Mouse (Mus musculus): ENCODE results near the gene Hid1.
"Not testable (repeated sequence)": the region's sequence is repeated elsewhere in the genome, so short reads cannot be mapped to it uniquely, and the experiment has no call there.

Hid1 gene

DNA sequence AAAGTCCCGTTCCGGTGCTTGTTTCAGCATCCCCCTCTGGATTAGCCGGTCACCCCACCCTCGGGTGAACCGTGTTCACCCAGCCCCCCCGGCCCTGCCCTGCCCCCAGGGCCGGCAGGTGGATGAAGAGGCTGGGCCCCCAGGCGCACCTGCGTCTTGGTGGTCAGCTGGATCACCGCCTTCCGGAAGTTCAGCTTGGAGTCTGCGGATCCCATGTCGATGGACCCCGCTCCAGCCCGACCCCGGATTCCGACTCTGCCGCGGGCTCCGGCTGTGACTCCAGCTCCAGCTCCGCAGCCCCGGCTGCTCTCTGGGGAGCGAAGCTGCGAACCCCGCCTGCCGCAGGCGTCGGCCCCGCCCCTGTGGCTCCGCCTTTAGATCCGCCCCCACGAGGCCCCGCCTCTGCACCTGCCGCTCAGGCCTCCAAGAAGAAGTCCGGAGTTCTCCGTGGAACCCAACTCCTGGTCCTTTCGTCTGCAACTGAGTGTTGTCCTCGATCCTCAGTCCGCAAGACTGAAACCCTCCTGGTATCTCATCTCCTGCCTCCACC, at the start of gene Hid1:
Gene Hid1 (minus strand): TSS at position 362 of the 550 bp plus-strand sequence.
- peak; percentile 65 to 73 for DNase-seq (ENCODE audit: low spot score in 2 of 2)

DNA sequence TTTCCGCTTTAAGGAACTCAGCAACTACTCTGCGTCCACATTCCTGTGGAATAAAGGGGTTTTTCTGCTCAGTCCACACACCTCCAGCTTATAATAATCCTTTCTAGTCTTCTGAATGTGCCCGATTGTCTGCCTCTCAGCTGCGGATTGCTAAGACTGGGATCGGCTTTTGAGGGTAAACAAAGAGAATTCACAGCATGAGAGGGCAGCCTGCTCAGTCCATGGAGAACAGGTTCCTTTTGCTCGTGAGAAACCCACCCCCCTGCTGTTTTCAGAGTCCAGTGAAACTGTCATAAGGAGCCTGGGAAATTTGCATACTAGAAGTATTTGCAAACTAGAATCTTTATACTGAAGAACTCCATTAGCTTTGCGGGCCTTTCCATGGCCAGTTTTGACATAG, 42.0 kb upstream of the Hid1 start:
- DNase-seq (ENCODE audit: low spot score in 2 of 2), result no peak

DNA sequence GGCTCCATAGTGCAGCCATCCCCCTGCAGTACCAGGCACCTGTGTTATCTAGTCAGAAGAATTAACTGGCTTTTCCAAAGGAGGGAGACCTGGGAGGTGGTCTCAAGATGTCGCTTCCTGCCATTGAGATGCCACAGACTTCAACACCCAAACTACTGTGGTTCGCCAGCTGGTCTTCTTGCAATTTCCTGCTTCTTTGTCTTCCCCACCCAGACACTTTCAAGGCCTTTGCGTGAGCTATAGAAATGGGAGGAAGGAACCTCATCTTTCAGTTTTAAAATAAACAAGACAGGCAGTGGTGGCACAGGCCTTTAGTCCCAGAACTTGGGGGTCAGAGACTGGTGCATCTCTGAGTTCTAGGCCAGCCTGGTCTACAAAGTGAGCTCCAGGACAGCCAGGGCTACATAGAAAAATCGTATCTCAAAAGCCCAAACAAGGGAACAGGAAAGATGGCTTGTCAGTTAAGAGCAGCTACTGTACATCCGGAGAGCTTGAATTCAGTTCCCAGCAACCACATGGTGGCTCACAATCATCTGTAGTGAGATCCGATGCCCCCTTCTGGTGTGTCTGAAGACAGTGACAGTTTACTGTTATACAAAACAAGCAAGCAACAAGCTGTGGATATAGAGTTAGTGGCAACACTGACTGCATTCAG, 40.8 kb upstream of the Hid1 start:
- DNase-seq (ENCODE audit: low spot score in 2 of 2), result peak; percentile 24 to 38

DNA sequence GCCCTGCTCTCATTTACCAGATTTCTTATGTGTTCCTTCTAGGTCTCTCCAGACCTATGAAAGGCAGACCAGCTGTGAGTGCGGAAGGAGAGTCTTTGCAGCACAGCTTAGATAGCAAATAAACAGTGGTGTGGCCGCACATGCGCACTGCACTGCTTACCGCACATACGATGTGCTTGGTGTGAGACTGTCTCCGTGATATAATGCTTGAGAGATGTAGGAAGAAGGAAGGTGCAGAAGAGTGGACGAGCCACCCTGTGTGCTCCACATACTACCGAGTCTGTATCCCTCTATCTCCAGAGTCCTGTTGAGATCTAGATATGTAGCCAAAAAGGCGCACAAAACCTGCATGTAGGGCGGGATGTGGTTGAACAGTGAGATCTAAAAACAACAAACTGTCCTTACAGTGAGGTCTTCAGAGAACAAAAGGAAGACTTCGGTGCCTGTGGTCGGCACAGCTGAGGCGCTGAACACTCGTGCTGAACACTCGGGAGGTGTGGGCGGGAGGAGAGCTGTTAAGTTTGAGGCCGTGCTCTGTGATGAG, 39.4 kb upstream of the Hid1 start:
- peak; percentile 32 to 37 for DNase-seq (ENCODE audit: low spot score in 2 of 2)

DNA sequence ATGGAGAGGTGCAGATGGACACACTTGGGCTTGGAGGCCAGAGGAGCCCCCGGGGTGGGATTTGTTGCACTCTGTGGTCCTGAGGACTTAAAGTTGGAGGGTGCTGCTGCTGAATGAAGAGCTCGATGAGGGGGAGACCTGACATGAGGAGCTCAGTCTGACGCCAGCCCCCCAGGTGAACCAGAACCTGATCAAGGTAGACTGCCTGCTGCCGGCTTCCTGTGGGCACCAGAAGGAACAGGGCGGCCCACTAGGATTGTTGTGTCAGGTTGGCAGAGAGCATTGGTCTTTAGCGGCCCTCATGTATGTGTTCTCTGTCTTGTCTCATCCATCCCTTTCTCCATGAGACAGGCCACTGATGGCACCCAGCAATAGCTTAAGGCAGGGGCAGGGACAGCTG, 38.2 kb upstream of the Hid1 start:
- DNase-seq (ENCODE audit: low spot score in 2 of 2), result no peak

DNA sequence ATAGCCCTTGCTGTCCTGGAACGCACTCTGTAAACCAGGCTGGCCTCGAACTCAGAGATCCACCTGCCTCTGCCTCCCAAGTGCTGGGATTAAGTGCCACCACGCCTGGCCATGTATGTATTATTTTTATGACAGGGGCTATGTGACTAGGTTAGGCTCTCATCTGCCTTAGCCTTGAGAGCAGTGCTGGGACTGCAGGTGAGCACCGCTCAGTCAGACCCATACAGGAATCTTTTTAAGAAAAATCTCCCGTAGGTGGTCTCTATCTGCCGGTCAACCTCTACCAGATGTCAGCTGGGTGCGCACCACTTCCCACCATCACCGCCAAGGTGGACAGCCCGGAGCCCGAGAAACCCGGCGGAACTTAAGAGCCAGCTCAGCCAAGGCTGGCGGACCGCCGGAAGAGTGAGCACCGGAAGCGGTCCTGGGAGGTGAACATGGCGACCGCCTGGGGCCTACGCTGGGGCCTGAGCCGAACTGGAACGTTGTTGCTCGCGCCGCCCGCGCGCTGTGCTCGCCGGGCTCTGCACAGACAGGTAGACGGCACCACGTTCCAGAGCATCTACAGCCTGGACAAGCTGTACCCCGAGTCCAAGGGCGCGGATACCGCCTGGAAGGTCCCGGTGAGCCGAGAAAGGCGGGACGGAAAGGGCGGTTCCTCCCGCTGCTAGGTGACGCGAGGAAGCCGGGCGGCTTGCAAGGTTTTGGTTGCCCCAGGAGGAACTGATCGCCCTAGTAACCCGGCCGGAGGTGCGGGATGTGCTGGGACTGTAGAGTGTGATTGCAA, 36.0 kb upstream of the Hid1 start, which contains the start of gene Mrpl58:
Gene Mrpl58 (plus strand): TSS at position 415 of the 787 bp plus-strand sequence.
- DNase-seq (ENCODE audit: low spot score in 2 of 2), result peak; percentile 83

DNA sequence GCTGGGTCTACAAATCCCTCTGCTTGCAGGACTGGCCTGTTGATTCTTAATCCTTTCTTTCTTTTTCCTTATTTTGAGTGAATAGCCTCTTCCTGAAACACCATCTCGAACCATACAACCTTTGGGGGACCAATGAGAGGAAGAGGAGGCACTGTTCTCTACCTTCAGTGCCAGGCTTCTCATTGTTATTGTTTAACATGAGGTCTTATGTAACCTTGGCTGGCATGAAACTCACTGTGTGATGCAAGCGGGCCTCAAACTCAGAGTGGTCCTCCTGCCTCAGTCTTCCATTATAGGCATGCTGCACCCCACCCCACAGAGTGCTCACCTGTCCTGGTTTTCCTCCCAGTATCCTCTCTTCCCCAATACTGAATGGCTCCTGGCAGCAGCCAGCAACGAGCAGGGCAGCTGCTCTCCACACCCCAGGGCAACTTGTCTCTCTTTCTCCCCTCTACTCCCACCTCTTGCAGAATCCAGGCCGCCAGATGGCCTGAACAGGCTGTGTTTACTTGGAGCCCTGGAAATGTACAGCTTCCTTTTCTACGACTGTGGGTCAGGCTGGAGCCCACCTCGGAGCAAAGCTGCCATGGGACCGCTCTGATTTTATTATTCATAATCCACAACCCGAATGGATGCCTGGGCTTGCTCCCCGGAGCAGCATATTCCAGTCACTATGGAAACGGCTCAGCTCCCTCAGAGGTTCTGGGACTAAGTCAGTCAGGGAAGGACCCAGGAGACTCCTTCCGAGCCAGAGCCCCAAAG, 33.3 kb upstream of the Hid1 start:
- no peak for DNase-seq (ENCODE audit: low spot score in 2 of 2)

DNA sequence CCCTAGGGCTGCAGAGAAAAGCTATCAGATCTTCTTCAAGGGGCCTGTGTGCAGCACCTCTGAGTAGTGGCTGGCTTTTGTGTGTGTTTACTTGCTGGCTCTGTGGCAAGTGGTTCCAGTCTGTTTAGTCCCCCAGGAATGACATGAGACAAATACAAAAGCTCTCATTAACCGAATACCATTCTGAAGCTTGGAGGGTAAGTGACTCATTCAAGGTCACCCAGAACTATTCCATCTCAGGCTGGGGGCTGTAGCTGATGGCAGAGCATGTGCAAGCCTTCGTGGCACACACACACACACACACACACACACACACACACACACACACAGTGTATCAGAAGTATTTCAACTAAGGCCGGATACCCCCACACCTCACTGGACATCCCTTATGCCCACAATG, 32.6 kb upstream of the Hid1 start:
- no peak for DNase-seq (ENCODE audit: low spot score in 2 of 2)

DNA sequence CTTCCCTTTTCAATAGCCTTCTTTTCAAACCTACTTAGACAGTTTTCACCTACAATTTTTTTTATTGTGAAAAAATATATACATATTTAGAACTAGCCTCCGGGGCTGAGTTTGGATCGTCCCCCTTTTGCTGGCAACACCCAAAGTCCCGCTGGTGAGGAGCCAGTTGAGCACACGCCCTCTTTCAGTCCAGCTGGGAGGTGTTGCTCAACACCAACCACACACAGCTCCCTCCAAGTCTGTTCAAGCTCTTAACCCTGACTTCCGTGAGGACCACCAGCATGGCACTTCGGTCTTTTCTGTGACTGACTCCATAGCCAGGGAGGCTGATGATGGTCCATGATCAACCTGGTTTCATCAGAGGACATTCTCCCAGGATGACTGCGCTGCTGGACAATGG, 30.5 kb upstream of the Hid1 start:
- DNase-seq (ENCODE audit: low spot score in 2 of 2), result no peak

DNA sequence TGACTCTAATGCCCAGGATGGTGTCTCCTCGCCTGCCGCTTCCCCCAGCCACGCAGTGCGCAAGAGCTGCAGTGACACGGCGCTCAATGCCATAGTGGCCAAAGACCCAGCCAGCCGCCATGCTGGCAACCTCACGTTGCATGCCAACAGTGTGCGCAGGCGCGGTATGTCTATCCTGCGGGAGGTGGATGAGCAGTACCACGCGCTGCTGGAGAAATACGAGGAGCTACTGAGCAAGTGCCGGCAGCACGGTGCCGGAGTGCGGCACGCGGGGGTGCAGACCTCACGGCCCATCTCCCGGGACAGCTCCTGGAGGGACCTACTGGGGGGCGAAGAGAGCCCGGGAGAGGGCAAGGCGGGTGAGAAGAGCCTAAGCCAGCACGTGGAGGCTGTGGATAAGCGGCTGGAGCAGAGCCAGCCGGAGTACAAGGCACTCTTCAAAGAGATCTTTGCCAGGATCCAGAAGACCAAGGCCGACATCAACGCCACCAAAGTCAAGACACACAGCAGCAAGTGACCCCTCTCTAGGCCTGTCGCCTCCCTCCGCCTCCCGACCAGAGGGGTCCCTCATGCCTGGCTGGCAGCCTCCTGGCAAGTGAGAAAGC, 26.3 kb upstream of the Hid1 start:
- DNase-seq (ENCODE audit: low spot score in 2 of 2), result no peak

DNA sequence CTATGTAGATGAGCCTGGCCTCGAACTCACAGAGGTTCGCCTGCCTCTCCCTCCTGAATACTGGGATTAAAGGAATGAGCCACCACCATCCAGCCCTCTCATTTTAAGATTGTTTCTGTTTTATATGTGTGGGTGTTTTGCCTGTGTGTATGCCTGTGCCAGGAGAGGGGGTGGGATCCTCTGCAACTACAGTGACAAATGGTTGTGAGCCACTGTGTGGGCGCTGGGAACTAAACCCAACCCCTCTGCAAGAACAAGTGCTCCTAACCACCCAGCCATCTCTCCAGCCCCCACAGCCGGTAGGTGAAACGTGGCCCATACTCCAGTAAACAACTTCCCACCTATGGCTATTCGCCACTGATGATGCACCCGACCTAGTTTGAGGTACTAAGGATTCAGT, 23.8 kb upstream of the Hid1 start:
- DNase-seq (ENCODE audit: low spot score in 2 of 2), result no peak

DNA sequence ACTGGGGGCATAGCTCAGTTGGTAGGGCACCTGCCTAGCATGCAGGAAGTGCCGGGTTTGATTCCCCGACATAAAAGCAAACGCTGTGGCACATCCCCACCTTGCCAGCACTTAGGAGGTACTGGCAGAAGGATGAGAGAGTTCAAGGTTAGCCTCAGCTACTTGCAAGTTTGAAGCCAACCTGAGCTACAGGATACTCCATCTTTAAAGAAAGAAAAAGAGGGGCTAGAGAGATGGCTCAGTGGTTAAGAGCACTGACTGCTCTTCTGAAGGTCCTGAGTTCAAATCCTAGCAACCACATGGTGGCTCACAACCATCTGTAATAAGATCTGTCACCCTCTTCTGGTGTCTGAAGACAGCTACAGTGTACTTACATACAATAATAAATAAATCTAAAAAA, 19.3 kb upstream of the Hid1 start:
- DNase-seq (ENCODE audit: low spot score in 2 of 2), result not testable (repeated sequence)

DNA sequence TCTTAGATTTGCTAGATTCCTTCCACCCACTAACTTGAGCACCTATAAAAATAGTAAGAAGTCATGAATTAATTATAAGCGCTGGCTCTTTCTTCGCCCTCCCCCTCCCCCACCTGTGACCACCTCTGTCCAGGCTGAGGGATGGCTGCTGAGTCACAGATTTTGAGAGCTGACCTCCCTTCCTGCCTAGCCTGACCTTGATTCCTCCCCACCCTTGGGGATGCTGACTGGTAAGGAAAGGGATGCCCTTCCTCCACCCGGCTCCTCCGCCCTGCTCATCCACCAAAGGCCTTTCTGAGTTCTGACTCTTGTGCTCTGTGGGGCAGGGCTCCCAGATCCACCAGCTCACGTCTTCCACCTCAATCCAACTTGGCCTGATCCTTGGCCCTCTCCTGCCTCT, 17.0 kb upstream of the Hid1 start:
- DNase-seq (ENCODE audit: low spot score in 2 of 2), result no peak

DNA sequence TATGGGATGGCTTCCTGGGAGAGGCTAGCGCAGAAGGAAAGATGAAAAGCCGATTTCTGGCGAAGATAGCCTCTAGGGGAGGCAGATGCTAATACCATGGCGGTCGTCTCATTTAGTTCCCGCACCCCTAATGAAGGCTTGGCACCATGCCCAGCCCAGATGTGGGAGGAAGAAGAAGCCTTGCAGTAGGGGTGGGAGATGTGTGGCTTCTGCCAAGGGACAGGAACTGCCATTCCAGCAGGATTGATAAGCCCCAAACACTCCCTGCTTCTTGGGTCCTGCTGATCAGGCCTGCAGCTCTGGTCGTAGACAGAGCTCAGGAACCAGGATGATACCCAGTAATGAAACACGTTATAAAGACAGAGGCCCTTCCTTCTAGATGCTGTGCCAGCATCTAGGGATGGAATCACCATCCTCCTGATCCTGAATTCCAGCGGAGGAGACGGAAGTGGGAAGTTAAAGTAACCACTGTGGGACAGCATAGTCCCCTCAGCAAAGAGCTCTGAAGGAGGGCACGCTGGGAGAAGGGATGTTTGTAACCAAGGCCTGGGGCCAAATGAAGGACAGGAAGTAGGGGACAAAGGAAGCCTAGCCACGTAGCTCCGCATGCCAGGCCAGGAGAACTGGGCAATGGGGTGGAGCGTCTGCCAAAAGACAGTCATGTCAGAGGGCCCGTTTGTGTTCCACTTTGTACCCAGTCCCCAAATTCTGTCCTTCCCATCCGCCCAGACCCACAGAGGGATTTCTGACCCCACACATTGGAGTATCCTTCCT, 16.3 kb upstream of the Hid1 start:
- no peak for DNase-seq (ENCODE audit: low spot score in 2 of 2)

DNA sequence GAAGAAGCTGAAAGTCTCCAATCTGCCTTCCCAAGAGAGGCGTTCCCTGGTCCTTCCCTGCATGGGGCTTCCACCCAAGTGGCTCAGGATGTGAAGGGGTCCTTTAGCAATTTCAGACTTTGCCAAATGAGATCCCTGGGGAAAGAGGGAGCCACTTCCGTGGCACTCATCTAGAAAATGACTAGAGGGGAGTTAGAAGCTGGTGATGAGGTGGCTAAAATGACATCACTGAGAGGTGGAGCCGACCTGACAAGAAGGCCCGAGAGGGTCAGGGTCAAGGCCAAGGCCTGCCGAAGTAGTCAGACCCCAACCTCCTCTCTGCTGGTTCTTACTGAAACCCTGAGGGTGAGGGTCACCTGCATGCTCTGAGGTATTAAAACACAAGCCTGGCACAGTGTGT, 15.3 kb upstream of the Hid1 start:
- no peak for DNase-seq (ENCODE audit: low spot score in 2 of 2)

DNA sequence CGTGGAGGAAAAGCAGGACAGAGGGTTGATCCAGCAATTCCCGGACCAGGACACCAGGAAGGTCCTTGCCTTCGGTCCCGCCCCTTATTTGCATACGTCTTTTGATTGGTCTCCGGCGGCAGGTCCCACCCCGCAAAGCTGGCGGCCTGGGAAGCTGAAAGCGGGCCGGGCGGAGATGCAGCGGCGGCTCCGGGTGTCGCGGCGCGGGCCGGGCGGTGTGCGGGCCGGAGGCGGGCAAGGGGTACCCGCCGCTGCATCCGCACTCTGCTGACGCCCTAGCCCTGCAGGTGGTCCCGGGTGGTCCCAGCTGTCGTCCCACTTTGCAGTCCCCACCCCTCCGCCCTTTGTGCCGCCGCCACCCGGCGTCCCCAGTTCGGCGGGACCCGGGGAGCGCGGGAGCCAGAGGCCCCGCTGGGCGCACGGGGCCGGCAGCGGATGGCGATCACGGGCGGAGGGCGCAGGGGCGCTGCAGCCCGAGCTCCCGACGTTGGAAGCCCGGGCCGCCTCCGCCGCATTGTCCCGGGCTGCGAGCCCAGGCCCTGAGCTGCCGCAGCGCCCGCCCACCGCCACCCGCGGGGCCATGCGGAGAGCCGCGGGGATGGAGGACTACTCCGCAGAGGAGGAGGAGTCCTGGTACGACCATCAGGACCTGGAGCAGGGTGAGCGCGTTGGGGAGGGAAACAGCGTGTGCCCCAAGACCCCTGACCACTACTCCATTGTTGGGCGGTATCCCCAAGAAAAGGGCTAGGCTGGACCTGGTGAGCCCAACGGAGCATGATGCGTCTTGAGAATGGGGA, 14.4 kb upstream of the Hid1 start, which contains the start of gene Cdr2l:
Gene Cdr2l (plus strand): TSS at position 174 of the 797 bp plus-strand sequence.
- DNase-seq (ENCODE audit: low spot score in 2 of 2), result peak; percentile 39 to 43

DNA sequence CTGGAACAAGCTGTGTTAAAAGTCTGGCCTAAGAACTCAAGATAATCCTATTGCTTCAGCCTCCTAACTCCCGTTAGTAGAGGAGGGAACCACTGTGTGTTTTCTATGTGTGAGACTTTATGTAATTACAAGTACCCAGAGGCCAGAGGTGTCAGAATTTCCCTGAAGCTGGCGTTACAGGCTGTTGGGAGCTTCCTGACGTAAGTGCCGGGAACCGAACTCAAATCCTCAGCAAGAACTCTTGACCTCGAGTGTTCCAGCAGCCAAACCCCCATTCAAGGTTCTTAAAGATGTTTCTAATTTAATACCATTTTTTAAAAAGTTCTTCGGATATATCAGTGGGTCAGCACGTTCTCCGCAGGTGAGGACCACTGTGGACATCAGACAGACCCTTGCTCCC, 13.7 kb upstream of the Hid1 start:
- DNase-seq (ENCODE audit: low spot score in 2 of 2), result no peak

DNA sequence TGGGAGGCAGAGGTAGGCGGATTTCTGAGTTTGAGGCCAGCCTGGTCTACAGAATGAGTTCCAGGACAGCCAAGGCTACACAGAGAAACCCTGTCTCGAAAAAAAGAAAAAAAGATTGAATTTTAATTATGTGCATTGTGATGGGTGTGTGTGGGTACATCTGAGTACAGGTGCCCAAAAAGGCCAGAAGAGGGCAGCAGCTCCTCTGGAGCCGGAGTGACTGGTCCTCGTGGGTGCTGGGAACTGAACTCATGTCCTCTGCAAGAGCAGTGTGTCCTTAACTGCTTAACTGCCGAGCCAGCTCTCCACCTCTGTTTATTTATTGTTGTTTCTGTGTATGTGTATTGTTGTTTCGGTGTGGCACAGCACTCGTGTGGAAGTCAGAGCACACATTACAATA, 10.3 kb upstream of the Hid1 start:
- DNase-seq (ENCODE audit: low spot score in 2 of 2), result no peak

DNA sequence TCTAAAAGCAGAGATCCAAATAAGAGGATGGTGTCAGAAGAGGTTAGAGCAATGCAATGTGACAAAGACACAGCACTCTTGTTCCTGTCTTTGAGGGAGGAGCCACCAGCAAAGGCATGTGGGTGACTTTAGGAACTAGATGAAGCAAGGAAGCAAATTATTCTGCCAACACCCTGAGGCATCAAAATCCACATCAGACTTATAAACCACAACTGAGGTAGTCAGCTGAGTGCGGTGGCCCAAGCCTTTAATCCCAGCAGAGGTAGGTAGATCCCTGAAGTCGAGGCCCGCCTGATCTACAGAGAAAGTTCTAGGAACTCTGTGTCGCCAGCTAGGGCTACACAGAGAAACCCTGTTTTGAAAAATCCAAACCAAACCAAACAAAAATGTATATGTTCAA, 9.7 kb upstream of the Hid1 start:
- DNase-seq (ENCODE audit: low spot score in 2 of 2), result no peak

DNA sequence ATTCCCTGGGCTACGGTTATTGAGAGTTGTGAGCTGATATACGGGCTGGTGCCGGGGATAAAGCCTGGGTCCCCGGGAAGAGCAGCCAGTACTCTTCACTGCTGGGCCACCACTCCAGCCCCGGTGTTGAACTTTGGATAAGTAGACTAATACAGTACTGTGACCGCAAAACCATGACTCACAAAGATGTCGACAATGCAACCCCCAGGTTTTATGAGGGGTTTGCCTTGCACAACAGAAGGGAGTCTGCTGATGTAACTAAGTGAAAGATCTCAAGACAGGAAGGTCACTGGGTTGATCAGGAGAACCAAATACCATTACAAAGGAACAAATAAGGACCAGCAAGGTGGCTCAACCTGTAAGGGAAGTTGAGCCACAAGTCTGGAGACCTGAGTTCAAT, 9.2 kb upstream of the Hid1 start:
- no peak for DNase-seq (ENCODE audit: low spot score in 2 of 2)

All from spleen, postnatal 36 days (tissue).